Mouse (Mus musculus): ENCODE results near the gene Syt7. TPM values are rescaled to one million over a fixed set of nuclear protein-coding genes. Genes with fewer than 3 reads are reported as not detected.

Syt7 gene
- polyA plus RNA-seq, 1 experiment from 2014 or later = 0.10 TPM

GRCm38 (mm10) chr19:10459907-10460306, 71.0 kb downstream of the Syt7 start:
- no peaks in the 10 kb centered on the region for H3K9me3 ChIP-seq (replicated peaks)
- H3K27me3 ChIP-seq = peaks cover 95% of the 10 kb centered on the region
- DNase-seq (no peak), ATAC-seq (ENCODE audit: low read depth) (no peak)
- WGBS (ENCODE audit: insufficient replicate concordance) = 34% methylated on average over 11 of the region's 11 CpGs
- H3K4me2 ChIP-seq = no peak overlapping the region
- no peak overlapping the region for H3K9ac ChIP-seq
- H3K4me3 ChIP-seq (replicated peaks) = no peak overlapping the region
- no peak overlapping the region for H3K27ac ChIP-seq
- H3K4me1 ChIP-seq (replicated peaks) = peaks cover 22% of the 10 kb centered on the region
- H3K36me3 ChIP-seq = no peaks in the 10 kb centered on the region

GRCm38 (mm10) chr19:10461584-10461983, 72.7 kb downstream of the Syt7 start:
- no peak overlapping the region for H3K4me3 ChIP-seq (replicated peaks)
- peaks cover 14% of the 10 kb centered on the region for H3K4me1 ChIP-seq (replicated peaks)
- H3K27ac ChIP-seq = no peak overlapping the region
- WGBS (ENCODE audit: insufficient replicate concordance) = 33% methylated on average over 7 of the region's 7 CpGs
- H3K9me3 ChIP-seq (replicated peaks) = no peaks in the 10 kb centered on the region
- H3K4me2 ChIP-seq = no peak overlapping the region
- no peaks in the 10 kb centered on the region for H3K36me3 ChIP-seq
- DNase-seq = no peak
- no peak overlapping the region for H3K9ac ChIP-seq
- no peak for ATAC-seq (ENCODE audit: low read depth)
- peaks cover 87% of the 10 kb centered on the region for H3K27me3 ChIP-seq

- Histone ChIP-seq H3K27me3 (peaks cover 58% of the 10 kb centered on the region), H3K9ac (no peak overlapping the region), H3K4me2 (no peak overlapping the region), H3K4me3 (replicated peaks) (no peak overlapping the region), H3K27ac (no peak overlapping the region), H3K4me1 (replicated peaks) (no peaks in the 10 kb centered on the region), H3K9me3 (replicated peaks) (no peaks in the 10 kb centered on the region), H3K36me3 (no peaks in the 10 kb centered on the region)
- DNase-seq (no peak), ATAC-seq (ENCODE audit: low read depth) (no peak)
- 34% methylated on average over 4 of the region's 4 CpGs for WGBS (ENCODE audit: insufficient replicate concordance)
Measured at GRCm38 (mm10) chr19:10464427-10464826, 75.5 kb downstream of the Syt7 start.

- ATAC-seq (ENCODE audit: low read depth) (no peak), DNase-seq (no peak)
- H3K4me3 ChIP-seq (replicated peaks) = no peak overlapping the region
- no peak overlapping the region for H3K4me2 ChIP-seq
- 50% methylated on average over 8 of the region's 8 CpGs for WGBS (ENCODE audit: insufficient replicate concordance)
- H3K9me3 ChIP-seq (replicated peaks) = no peaks in the 10 kb centered on the region
- H3K36me3 ChIP-seq = no peaks in the 10 kb centered on the region
- no peak overlapping the region for H3K9ac ChIP-seq
- H3K27ac ChIP-seq = no peak overlapping the region
- H3K27me3 ChIP-seq = peaks cover 16% of the 10 kb centered on the region; the same call in 1 of the 2 replicates
- H3K4me1 ChIP-seq (replicated peaks) = no peaks in the 10 kb centered on the region
Measured at GRCm38 (mm10) chr19:10469171-10469658, 80.3 kb downstream of the Syt7 start.

GRCm38 (mm10) chr19:10472958-10473357, 84.1 kb downstream of the Syt7 start:
- H3K4me3 ChIP-seq (replicated peaks) = no peak overlapping the region
- 45% methylated on average over 3 of the region's 3 CpGs for WGBS (ENCODE audit: insufficient replicate concordance)
- no peaks in the 10 kb centered on the region for H3K36me3 ChIP-seq
- H3K4me1 ChIP-seq (replicated peaks) = no peaks in the 10 kb centered on the region
- DNase-seq (no peak), ATAC-seq (ENCODE audit: low read depth) (no peak)
- no peak overlapping the region for H3K27ac ChIP-seq
- H3K27me3 ChIP-seq = 0 out of 2 replicates have a peak, but pooled peaks cover 3% of the 10 kb centered on the region
- no peaks in the 10 kb centered on the region for H3K9me3 ChIP-seq (replicated peaks)
- no peak overlapping the region for H3K9ac ChIP-seq
- H3K4me2 ChIP-seq = no peak overlapping the region

GRCm38 (mm10) chr19:10473779-10474178, 84.9 kb downstream of the Syt7 start:
- H3K4me2 ChIP-seq = no peak overlapping the region
- H3K27ac ChIP-seq = no peak overlapping the region
- H3K9ac ChIP-seq = no peak overlapping the region
- H3K4me1 ChIP-seq (replicated peaks) = no peaks in the 10 kb centered on the region
- ATAC-seq (ENCODE audit: low read depth) = no peak
- no peaks in the 10 kb centered on the region for H3K36me3 ChIP-seq
- no peak for DNase-seq
- no peak overlapping the region for H3K4me3 ChIP-seq (replicated peaks)
- WGBS (ENCODE audit: insufficient replicate concordance) = 22% methylated on average over 6 of the region's 6 CpGs
- H3K27me3 ChIP-seq = 0 out of 2 replicates have a peak, but pooled peaks cover 3% of the 10 kb centered on the region
- H3K9me3 ChIP-seq (replicated peaks) = no peaks in the 10 kb centered on the region

GRCm38 (mm10) chr19:10479541-10479940, 90.7 kb downstream of the Syt7 start:
- no peaks in the 10 kb centered on the region for H3K4me1 ChIP-seq (replicated peaks)
- H3K27ac ChIP-seq = no peak overlapping the region
- no peak overlapping the region for H3K9ac ChIP-seq
- DNase-seq (no peak), ATAC-seq (ENCODE audit: low read depth) (no peak)
- no peaks in the 10 kb centered on the region for H3K9me3 ChIP-seq (replicated peaks)
- no peaks in the 10 kb centered on the region for H3K36me3 ChIP-seq
- H3K4me2 ChIP-seq = no peak overlapping the region
- 0 out of 2 replicates have a peak, but pooled peaks cover 2% of the 10 kb centered on the region for H3K27me3 ChIP-seq
- no peak overlapping the region for H3K4me3 ChIP-seq (replicated peaks)
- 45% methylated on average over 4 of the region's 4 CpGs for WGBS (ENCODE audit: insufficient replicate concordance)

- no peak within 1 kb of the TSS for H3K9ac ChIP-seq
- no peaks in the 10 kb centered on the region for H3K36me3 ChIP-seq
- WGBS (ENCODE audit: insufficient replicate concordance) = 26% methylated on average over 6 of the region's 6 CpGs
- H3K4me1 ChIP-seq (replicated peaks) = no peaks in the 10 kb centered on the region
- ATAC-seq (ENCODE audit: low read depth) = no peak
- no peak within 1 kb of the TSS for H3K4me2 ChIP-seq
- no peak within 1 kb of the TSS for H3K27ac ChIP-seq
- no peak for DNase-seq
- no peak within 1 kb of the TSS for H3K4me3 ChIP-seq (replicated peaks)
- 0 out of 2 replicates have a peak, but pooled peaks cover 12% of the 10 kb centered on the region for H3K27me3 ChIP-seq
- H3K9me3 ChIP-seq (replicated peaks) = no peaks in the 10 kb centered on the region
Measured at GRCm38 (mm10) chr19:10482703-10483102, 93.8 kb downstream of the Syt7 start, which contains the start of gene Ppp1r32. Gene Ppp1r32, minus strand, starts transcription at chr19:10482928.

- Histone ChIP-seq H3K36me3 (no peaks in the 10 kb centered on the region), H3K27me3 (peaks cover 10% of the 10 kb centered on the region; the same call in 1 of the 2 replicates), H3K4me3 (replicated peaks) (no peak overlapping the region), H3K9ac (no peak overlapping the region), H3K9me3 (replicated peaks) (no peaks in the 10 kb centered on the region), H3K4me1 (replicated peaks) (no peaks in the 10 kb centered on the region), H3K4me2 (no peak overlapping the region), H3K27ac (no peak overlapping the region)
- DNase-seq (peak; percentile 42), ATAC-seq (ENCODE audit: low read depth) (peak; percentile 43; the same call in 1 of the 2 replicates)
- WGBS (ENCODE audit: insufficient replicate concordance) = 23% methylated on average over 9 of the region's 9 CpGs
Measured at GRCm38 (mm10) chr19:10486264-10486738, 97.4 kb downstream of the Syt7 start.

GRCm38 (mm10) chr19:10495670-10496069, 106.8 kb downstream of the Syt7 start:
- Histone ChIP-seq H3K4me2 (no peak overlapping the region), H3K4me1 (replicated peaks) (no peaks in the 10 kb centered on the region), H3K27me3 (peaks cover 4% of the 10 kb centered on the region; the same call in 1 of the 2 replicates), H3K9ac (no peak overlapping the region), H3K4me3 (replicated peaks) (no peak overlapping the region), H3K36me3 (peaks cover 30% of the 10 kb centered on the region), H3K27ac (no peak overlapping the region), H3K9me3 (replicated peaks) (no peaks in the 10 kb centered on the region)
- no peak for ATAC-seq (ENCODE audit: low read depth)
- 85% methylated on average over 1 of the region's 1 CpGs for WGBS (ENCODE audit: insufficient replicate concordance)
- no peak for DNase-seq

- Histone ChIP-seq H3K9me3 (replicated peaks) (no peaks in the 10 kb centered on the region), H3K4me2 (no peak overlapping the region), H3K27me3 (peaks cover 4% of the 10 kb centered on the region; the same call in 1 of the 2 replicates), H3K36me3 (peaks cover 43% of the 10 kb centered on the region), H3K4me3 (replicated peaks) (no peak overlapping the region), H3K4me1 (replicated peaks) (no peaks in the 10 kb centered on the region), H3K27ac (no peak overlapping the region), H3K9ac (no peak overlapping the region)
- WGBS (ENCODE audit: insufficient replicate concordance) = 55% methylated on average over 2 of the region's 2 CpGs
- DNase-seq (no peak), ATAC-seq (ENCODE audit: low read depth) (no peak)
Measured at GRCm38 (mm10) chr19:10496976-10497375, 108.1 kb downstream of the Syt7 start.

GRCm38 (mm10) chr19:10497512-10498160, 108.7 kb downstream of the Syt7 start:
- H3K27me3 ChIP-seq = no peaks in the 10 kb centered on the region
- H3K9ac ChIP-seq = no peak overlapping the region
- no peak overlapping the region for H3K4me3 ChIP-seq (replicated peaks)
- H3K36me3 ChIP-seq = peaks cover 49% of the 10 kb centered on the region
- no peak for DNase-seq
- ATAC-seq (ENCODE audit: low read depth) = no peak
- H3K9me3 ChIP-seq (replicated peaks) = no peaks in the 10 kb centered on the region
- H3K27ac ChIP-seq = no peak overlapping the region
- WGBS (ENCODE audit: insufficient replicate concordance) = 28% methylated on average over 8 of the region's 8 CpGs
- H3K4me2 ChIP-seq = no peak overlapping the region
- H3K4me1 ChIP-seq (replicated peaks) = no peaks in the 10 kb centered on the region

Data from liver, embryonic 13.5 days (tissue).